Mouse (Mus musculus): ENCODE data around the gene Zfp324.

DNA sequence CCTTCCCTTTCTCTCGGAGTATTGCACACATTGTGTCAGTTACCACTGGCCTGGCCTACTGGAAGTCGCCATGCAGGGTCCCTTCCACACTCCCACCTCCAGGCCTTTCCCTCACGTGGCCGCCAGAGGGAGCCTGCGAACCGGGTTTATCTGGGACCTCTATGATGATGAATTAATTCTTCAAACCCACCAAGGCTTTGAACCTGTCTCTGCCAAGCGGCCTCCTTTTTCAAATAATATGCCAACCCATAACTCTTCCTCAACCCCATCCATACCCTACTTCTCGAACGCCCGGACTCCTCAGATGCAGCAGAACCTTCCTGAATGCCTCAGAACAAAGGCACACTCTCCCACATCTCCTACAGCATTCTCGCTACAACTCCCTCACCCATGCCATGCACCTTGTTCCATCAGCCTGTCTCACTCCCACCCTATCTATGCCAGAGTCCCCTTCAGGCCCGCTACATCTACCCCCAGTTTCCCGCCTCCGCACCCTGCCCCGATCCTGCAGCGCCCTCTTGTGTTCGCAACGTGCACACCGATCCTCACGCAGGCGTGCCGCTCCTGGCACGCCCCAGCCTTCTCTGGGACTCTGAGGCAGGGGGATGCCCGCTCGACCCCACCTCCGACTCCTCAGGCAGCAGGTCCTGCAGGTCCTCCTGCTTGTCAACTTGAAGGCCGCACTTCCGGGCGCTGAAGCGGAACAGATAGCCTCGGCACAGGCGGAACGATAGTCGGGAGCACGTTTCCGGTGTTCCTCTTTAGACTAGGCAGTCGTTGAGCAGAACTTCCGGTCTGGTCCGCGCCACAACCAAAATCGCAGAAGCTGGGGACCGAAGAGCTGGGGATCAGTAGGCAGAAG is 43.7 kb downstream of the Zfp324 start:
- TF ChIP-seq CTCF (IDR thresholded peaks at IDR 0.05; ENCODE audit: control insufficient read depth, insufficient read depth, low read length) (peak; percentile 90), POLR2A (IDR thresholded peaks at IDR 0.05; ENCODE audit: borderline replicate concordance, control insufficient read depth, low read depth, low read length) (no peak; the same call in 1 of the 2 replicates)
